Mouse (Mus musculus): ENCODE results near the gene Mef2d. TPM values are rescaled to one million over a fixed set of nuclear protein-coding genes. Genes with fewer than 3 reads are reported as not detected.

The Mef2d gene
- polyA plus RNA-seq, 1 experiment from 2014 or later, result 21.8 TPM

GRCm38 (mm10) chr3:88140903-88141430 is 1.2 kb upstream of the Mef2d start:
- Histone ChIP-seq H3K4me3 (ENCODE audit: low read length) (no peak overlapping the region; the same call in 1 of the 2 replicates), H3K36me3 (ENCODE audit: control insufficient read depth, insufficient read depth, low read length) (no peaks in the 10 kb centered on the region), H3K27me3 (ENCODE audit: control insufficient read depth, insufficient read depth, low read length) (no peaks in the 10 kb centered on the region), H3K9ac (ENCODE audit: low read depth, low read length) (no peak overlapping the region), H3K4me1 (ENCODE audit: control insufficient read depth, insufficient read depth, low read length) (peaks cover 52% of the 10 kb centered on the region), H3K9me3 (ENCODE audit: control insufficient read depth, low read length) (no peaks in the 10 kb centered on the region), H3K27ac (ENCODE audit: low read depth, low read length) (peak overlapping the region; percentile 98), H3K4me2 (replicated peaks; ENCODE audit: low read depth, low read length) (peak overlapping the region; percentile 88; the same call in 1 of the 2 replicates)
- WGBS, result 27% methylated on average over 6 of the region's 6 CpGs
- ATAC-seq (ENCODE audit: low FRiP score, low TSS enrichment), result no peak

DNA sequence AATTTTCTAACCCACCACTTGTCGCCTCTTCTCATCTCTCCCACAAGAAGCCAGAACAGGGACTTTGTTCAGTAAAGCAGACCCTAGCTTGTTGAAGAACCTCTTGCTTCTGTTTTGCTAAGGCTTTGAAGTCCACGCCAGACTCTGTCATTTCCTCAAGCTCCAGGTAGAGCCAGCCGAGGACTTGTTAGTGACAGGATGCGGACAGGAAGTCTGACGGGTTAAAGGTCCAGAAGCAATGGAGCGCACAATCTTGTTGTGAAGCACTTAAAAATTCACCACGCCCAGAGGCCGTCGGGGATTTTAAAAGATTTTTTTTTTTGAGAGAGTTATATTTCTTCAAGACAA is 759 bp upstream of the Mef2d start:
- peak overlapping the region; percentile 88 for H3K4me2 ChIP-seq (replicated peaks; ENCODE audit: low read depth, low read length)
- WGBS, result 7% methylated on average over 9 of the region's 9 CpGs
- H3K4me3 ChIP-seq (ENCODE audit: low read length), result peak overlapping the region; percentile 77
- H3K27ac ChIP-seq (ENCODE audit: low read depth, low read length), result peak overlapping the region; percentile 98
- H3K4me1 ChIP-seq (ENCODE audit: control insufficient read depth, insufficient read depth, low read length), result peaks cover 55% of the 10 kb centered on the region
- ATAC-seq (ENCODE audit: low FRiP score, low TSS enrichment), result no peak
- H3K36me3 ChIP-seq (ENCODE audit: control insufficient read depth, insufficient read depth, low read length), result no peaks in the 10 kb centered on the region
- peak overlapping the region; percentile 81; the same call in 1 of the 2 replicates for H3K9ac ChIP-seq (ENCODE audit: low read depth, low read length)
- no peaks in the 10 kb centered on the region for H3K9me3 ChIP-seq (ENCODE audit: control insufficient read depth, low read length)
- H3K27me3 ChIP-seq (ENCODE audit: control insufficient read depth, insufficient read depth, low read length), result no peaks in the 10 kb centered on the region

DNA sequence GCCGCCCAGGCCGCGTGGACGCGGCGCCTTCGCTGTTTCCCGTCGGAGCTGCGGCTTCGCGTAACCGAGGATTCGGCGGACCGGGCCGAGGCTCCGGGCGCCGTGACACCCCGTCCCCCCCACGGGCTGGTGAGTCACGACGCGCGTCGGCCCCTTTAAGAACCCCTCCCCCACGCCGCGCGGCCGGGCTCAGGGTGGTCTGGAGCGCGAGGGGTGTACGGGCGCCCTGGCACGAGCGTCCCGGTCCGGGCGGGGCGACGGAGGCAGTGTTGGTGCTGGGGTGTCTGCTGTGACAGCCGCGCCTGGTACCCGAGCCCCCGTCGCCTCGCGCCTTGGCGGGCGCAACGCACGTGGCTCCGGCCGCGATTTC is 359 bp downstream of the Mef2d start:
- H3K4me1 ChIP-seq (ENCODE audit: control insufficient read depth, insufficient read depth, low read length), result peaks cover 58% of the 10 kb centered on the region
- ATAC-seq (ENCODE audit: low FRiP score, low TSS enrichment), result peak; percentile 16
- H3K9me3 ChIP-seq (ENCODE audit: control insufficient read depth, low read length), result no peaks in the 10 kb centered on the region
- H3K27ac ChIP-seq (ENCODE audit: low read depth, low read length), result peak overlapping the region; percentile 98
- under 1% methylated on average over 57 of the region's 57 CpGs for WGBS
- H3K36me3 ChIP-seq (ENCODE audit: control insufficient read depth, insufficient read depth, low read length), result no peaks in the 10 kb centered on the region
- H3K4me3 ChIP-seq (ENCODE audit: low read length), result peak overlapping the region; percentile 77
- H3K9ac ChIP-seq (ENCODE audit: low read depth, low read length), result peak overlapping the region; percentile 81
- H3K4me2 ChIP-seq (replicated peaks; ENCODE audit: low read depth, low read length), result peak overlapping the region; percentile 88
- H3K27me3 ChIP-seq (ENCODE audit: control insufficient read depth, insufficient read depth, low read length), result no peaks in the 10 kb centered on the region

DNA sequence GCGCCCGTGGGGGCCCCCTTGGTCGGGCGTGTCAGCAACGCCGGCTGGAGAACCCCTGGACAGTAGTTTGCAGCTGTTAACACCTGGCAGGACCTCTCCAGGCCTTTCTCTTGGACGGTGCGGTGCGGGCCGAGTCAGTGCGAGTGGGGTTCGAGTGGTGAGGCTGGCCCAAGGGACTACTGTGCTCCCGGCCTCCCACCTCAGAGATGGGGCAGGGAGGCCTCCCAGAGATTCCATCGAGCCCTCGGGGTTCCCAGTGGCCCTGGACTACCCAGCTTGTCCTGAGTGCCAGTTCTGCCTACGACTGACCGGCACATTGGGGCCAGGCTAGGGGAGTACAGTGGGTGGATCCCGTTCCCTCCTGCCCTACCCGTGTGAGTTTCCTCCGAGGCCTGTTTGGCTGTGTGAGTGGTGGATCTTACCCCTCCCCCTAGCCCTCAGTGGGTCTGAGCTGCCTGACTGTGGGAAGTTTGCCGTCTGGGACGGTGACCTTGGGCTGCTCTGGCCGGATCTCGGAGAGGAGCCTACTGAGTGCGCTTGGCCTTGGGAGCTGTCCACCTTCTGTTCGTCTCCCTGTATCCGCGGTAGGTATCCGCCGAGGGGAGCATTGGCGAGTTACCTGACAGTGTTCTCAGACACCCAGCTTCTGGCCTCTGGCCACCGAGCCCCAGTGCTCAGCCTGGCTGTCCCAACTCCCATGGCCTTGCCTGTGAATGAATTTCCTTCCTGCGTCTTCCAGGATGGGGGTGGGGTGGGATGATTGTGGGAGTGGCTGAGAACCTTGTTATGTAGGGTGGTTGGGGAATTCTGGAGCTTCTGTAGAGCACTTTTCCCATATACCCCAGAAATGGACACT is 972 bp downstream of the Mef2d start:
- peak overlapping the region; percentile 81 for H3K9ac ChIP-seq (ENCODE audit: low read depth, low read length)
- H3K9me3 ChIP-seq (ENCODE audit: control insufficient read depth, low read length), result no peaks in the 10 kb centered on the region
- peak overlapping the region; percentile 77 for H3K4me3 ChIP-seq (ENCODE audit: low read length)
- under 1% methylated on average over 31 of the region's 33 CpGs for WGBS
- H3K27ac ChIP-seq (ENCODE audit: low read depth, low read length), result peak overlapping the region; percentile 98
- H3K36me3 ChIP-seq (ENCODE audit: control insufficient read depth, insufficient read depth, low read length), result no peaks in the 10 kb centered on the region
- peak; percentile 3 for ATAC-seq (ENCODE audit: low FRiP score, low TSS enrichment)
- no peaks in the 10 kb centered on the region for H3K27me3 ChIP-seq (ENCODE audit: control insufficient read depth, insufficient read depth, low read length)
- H3K4me2 ChIP-seq (replicated peaks; ENCODE audit: low read depth, low read length), result peak overlapping the region; percentile 88
- peaks cover 58% of the 10 kb centered on the region for H3K4me1 ChIP-seq (ENCODE audit: control insufficient read depth, insufficient read depth, low read length)

- Histone ChIP-seq H3K36me3 (ENCODE audit: control insufficient read depth, insufficient read depth, low read length) (no peaks in the 10 kb centered on the region), H3K4me2 (replicated peaks; ENCODE audit: low read depth, low read length) (peak overlapping the region; percentile 88), H3K27me3 (ENCODE audit: control insufficient read depth, insufficient read depth, low read length) (no peaks in the 10 kb centered on the region), H3K27ac (ENCODE audit: low read depth, low read length) (no peak overlapping the region; the same call in 1 of the 2 replicates), H3K9me3 (ENCODE audit: control insufficient read depth, low read length) (no peaks in the 10 kb centered on the region), H3K9ac (ENCODE audit: low read depth, low read length) (peak overlapping the region; percentile 81), H3K4me1 (ENCODE audit: control insufficient read depth, insufficient read depth, low read length) (peaks cover 62% of the 10 kb centered on the region), H3K4me3 (ENCODE audit: low read length) (peak overlapping the region; percentile 77)
- WGBS, result 10% methylated on average over 5 of the region's 5 CpGs
- ATAC-seq (ENCODE audit: low FRiP score, low TSS enrichment), result no peak
Measured at GRCm38 (mm10) chr3:88143961-88144486, 1.9 kb downstream of the Mef2d start.

- WGBS, result 56% methylated on average over 6 of the region's 6 CpGs
- Histone ChIP-seq H3K4me3 (ENCODE audit: low read length) (peak overlapping the region; percentile 77; the same call in 1 of the 2 replicates), H3K27me3 (ENCODE audit: control insufficient read depth, insufficient read depth, low read length) (no peaks in the 10 kb centered on the region), H3K27ac (ENCODE audit: low read depth, low read length) (peak overlapping the region; percentile 37; the same call in 1 of the 2 replicates), H3K4me1 (ENCODE audit: control insufficient read depth, insufficient read depth, low read length) (peaks cover 62% of the 10 kb centered on the region), H3K9me3 (ENCODE audit: control insufficient read depth, low read length) (no peaks in the 10 kb centered on the region), H3K4me2 (replicated peaks; ENCODE audit: low read depth, low read length) (peak overlapping the region; percentile 88), H3K36me3 (ENCODE audit: control insufficient read depth, insufficient read depth, low read length) (no peaks in the 10 kb centered on the region), H3K9ac (ENCODE audit: low read depth, low read length) (peak overlapping the region; percentile 81; the same call in 1 of the 2 replicates)
- no peak for ATAC-seq (ENCODE audit: low FRiP score, low TSS enrichment)
Measured at GRCm38 (mm10) chr3:88144648-88145410, 2.7 kb downstream of the Mef2d start.

- peak overlapping the region; percentile 14; the same call in 1 of the 2 replicates for H3K4me3 ChIP-seq (ENCODE audit: low read length)
- peak overlapping the region; percentile 81; the same call in 1 of the 2 replicates for H3K9ac ChIP-seq (ENCODE audit: low read depth, low read length)
- no peaks in the 10 kb centered on the region for H3K27me3 ChIP-seq (ENCODE audit: control insufficient read depth, insufficient read depth, low read length)
- ATAC-seq (ENCODE audit: low FRiP score, low TSS enrichment), result no peak
- peak overlapping the region; percentile 88 for H3K4me2 ChIP-seq (replicated peaks; ENCODE audit: low read depth, low read length)
- H3K4me1 ChIP-seq (ENCODE audit: control insufficient read depth, insufficient read depth, low read length), result peaks cover 64% of the 10 kb centered on the region
- WGBS, result 33% methylated on average over 4 of the region's 4 CpGs
- no peaks in the 10 kb centered on the region for H3K36me3 ChIP-seq (ENCODE audit: control insufficient read depth, insufficient read depth, low read length)
- H3K9me3 ChIP-seq (ENCODE audit: control insufficient read depth, low read length), result no peaks in the 10 kb centered on the region
- H3K27ac ChIP-seq (ENCODE audit: low read depth, low read length), result peak overlapping the region; percentile 37; the same call in 1 of the 2 replicates
Measured at GRCm38 (mm10) chr3:88145411-88145782, 3.2 kb downstream of the Mef2d start.

GRCm38 (mm10) chr3:88145952-88146351 is 3.8 kb downstream of the Mef2d start:
- Histone ChIP-seq H3K4me3 (ENCODE audit: low read length) (no peak overlapping the region), H3K4me1 (ENCODE audit: control insufficient read depth, insufficient read depth, low read length) (peaks cover 66% of the 10 kb centered on the region), H3K27ac (ENCODE audit: low read depth, low read length) (no peak overlapping the region), H3K4me2 (replicated peaks; ENCODE audit: low read depth, low read length) (peak overlapping the region; percentile 88; the same call in 1 of the 2 replicates), H3K9me3 (ENCODE audit: control insufficient read depth, low read length) (no peaks in the 10 kb centered on the region), H3K27me3 (ENCODE audit: control insufficient read depth, insufficient read depth, low read length) (no peaks in the 10 kb centered on the region), H3K36me3 (ENCODE audit: control insufficient read depth, insufficient read depth, low read length) (no peaks in the 10 kb centered on the region), H3K9ac (ENCODE audit: low read depth, low read length) (peak overlapping the region; percentile 81; the same call in 1 of the 2 replicates)
- no peak for ATAC-seq (ENCODE audit: low FRiP score, low TSS enrichment)
- whole genome bisulfite sequencing, result 55% methylated on average over 5 of the region's 5 CpGs
